Mouse (Mus musculus) limb, embryonic 11.5 days (tissue): ENCODE results near the gene Ubxn4. TPM values are rescaled to one million over a fixed set of nuclear protein-coding genes. Genes with fewer than 3 reads are reported as not detected.
"Not testable (repeated sequence)": the region's sequence is repeated elsewhere in the genome, so short reads cannot be mapped to it uniquely, and the experiment has no call there.

Source experiments
- ATAC-seq: fragments of 200-750 bp; cut with Nextera tagmentation; 2 replicates; pipeline ENCODE4 v1.8.0; 2017; ENCODE audit warnings: low read depth; ENCODE audit not compliant: insufficient number of reproducible peaks, low FRiP score, low TSS enrichment
- DNase-seq: peaks from one replicate; pipeline ENCODE4 v3.0.0-alpha.2; 2015; ENCODE audit warnings: low spot score
- H3K27ac ChIP-seq: fragments of 300-500 bp; sonication (generic); replicated peaks from 2 replicates; pipeline ENCODE4 v1.5.1; 2014; ENCODE audit warnings: low read depth, mild to moderate bottlenecking, low read length
- H3K27me3 ChIP-seq: fragments of 300-500 bp; sonication (generic); 2 replicates; pipeline ENCODE4 v1.6.1; 2014; ENCODE audit warnings: mild to moderate bottlenecking, low read length, mixed read lengths; ENCODE audit not compliant: control insufficient read depth, insufficient read depth
- H3K36me3 ChIP-seq: fragments of 300-500 bp; sonication (generic); 2 replicates; pipeline ENCODE4 v1.6.1; 2014; ENCODE audit warnings: mild to moderate bottlenecking, low read length, moderate library complexity, mixed read lengths; ENCODE audit not compliant: control insufficient read depth, insufficient read depth
- H3K4me1 ChIP-seq: fragments of 300-500 bp; sonication (generic); 2 replicates; pipeline ENCODE4 v1.6.1; 2014; ENCODE audit warnings: low read length, mixed read lengths; ENCODE audit not compliant: control insufficient read depth, insufficient read depth
- H3K4me2 ChIP-seq: fragments of 300-500 bp; sonication (generic); 2 replicates; pipeline ENCODE4 v1.6.1; 2014; ENCODE audit warnings: low read depth, mild to moderate bottlenecking, moderate library complexity; ENCODE audit not compliant: severe bottlenecking
- H3K4me3 ChIP-seq: fragments of 300-500 bp; sonication (generic); 2 replicates; pipeline ENCODE4 v1.5.1; 2014; ENCODE audit warnings: low read depth, low read length
- H3K9ac ChIP-seq: fragments of 300-500 bp; sonication (generic); 2 replicates; pipeline ENCODE4 v1.6.1; 2014; ENCODE audit warnings: mild to moderate bottlenecking, low read length
- H3K9me3 ChIP-seq: fragments of 300-500 bp; sonication (generic); 2 replicates; pipeline ENCODE4 v1.6.1; 2016; ENCODE audit warnings: low read length; ENCODE audit not compliant: control insufficient read depth
- WGBS: fragments of 180-500 bp; shearing (Covaris S2); extraction: QIAGEN DNeasy Blood & Tissue Kit; methylation state at CpG from one replicate; pipeline ENCODE4 v1.1.7; 2014; 5-methylcytosine and 5-hydroxymethylcytosine counted together
- polyA plus RNA-seq: library from polyadenylated mRNA; unstranded; fragments of >200 nt; fragmentation: Nextera tagmentation; extraction: Ambion mirVana; gene quantifications from 2 replicates; pipeline ENCODE4 v1.2.1, GENCODE M21; 2014

Ubxn4 gene
- polyA plus RNA-seq, 1 experiment from 2014 or later, result 65.6 TPM

DNA sequence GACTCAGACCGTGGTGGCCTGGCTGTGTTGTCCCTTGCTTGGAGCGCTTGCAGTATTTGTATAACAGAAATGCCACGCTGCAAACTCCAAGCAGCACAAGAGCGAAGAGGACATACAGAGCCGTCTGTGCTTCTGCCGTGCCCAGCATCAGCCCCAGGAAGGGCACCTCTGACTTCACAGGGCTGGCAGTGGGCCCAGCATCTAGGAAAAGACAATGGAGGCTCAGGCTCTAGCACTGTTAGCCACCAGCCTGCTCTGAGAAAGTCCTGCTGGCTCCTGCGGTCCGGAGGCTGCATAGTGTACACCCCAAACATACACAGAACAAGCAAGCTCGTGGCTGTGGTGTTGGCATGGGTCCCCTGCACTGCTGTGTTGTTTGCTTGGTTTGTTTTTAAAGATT is 41.4 kb downstream of the Ubxn4 start:
- no peaks in the 10 kb centered on the region for H3K4me1 ChIP-seq
- H3K9ac ChIP-seq, result no peak overlapping the region
- WGBS, result 89% methylated on average over 9 of the region's 9 CpGs
- peaks cover 3% of the 10 kb centered on the region; the same call in 1 of the 2 replicates for H3K36me3 ChIP-seq
- ATAC-seq, result no peak
- H3K4me3 ChIP-seq, result no peak overlapping the region
- H3K27ac ChIP-seq, result no peak overlapping the region
- no peak overlapping the region for H3K4me2 ChIP-seq
- no peaks in the 10 kb centered on the region for H3K9me3 ChIP-seq
- no peaks in the 10 kb centered on the region for H3K27me3 ChIP-seq
- no peak for DNase-seq

DNA sequence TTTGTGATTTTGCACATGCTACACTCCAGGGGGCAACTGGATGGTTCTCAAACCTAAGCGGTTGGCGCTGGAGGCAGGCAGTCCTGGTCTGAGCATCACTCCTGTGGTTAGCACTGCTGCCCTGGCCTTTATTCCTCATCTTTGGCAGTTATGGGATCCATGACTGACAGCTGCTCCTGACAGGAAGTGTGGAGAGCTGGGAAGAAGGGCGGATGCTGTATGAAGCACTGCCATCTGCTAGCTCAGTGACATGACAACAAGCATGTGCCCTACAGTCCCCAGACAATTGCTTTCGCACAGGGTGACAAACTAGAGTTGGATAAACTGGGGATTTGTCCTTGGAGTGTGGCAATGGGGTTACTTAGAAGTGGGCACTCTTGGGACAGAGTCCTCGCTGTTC is 46.5 kb downstream of the Ubxn4 start:
- H3K4me2 ChIP-seq, result no peak overlapping the region
- no peak for ATAC-seq
- no peak for DNase-seq
- no peaks in the 10 kb centered on the region for H3K9me3 ChIP-seq
- no peaks in the 10 kb centered on the region for H3K36me3 ChIP-seq
- no peak overlapping the region for H3K9ac ChIP-seq
- no peaks in the 10 kb centered on the region for H3K27me3 ChIP-seq
- no peak overlapping the region for H3K27ac ChIP-seq
- H3K4me3 ChIP-seq, result no peak overlapping the region
- H3K4me1 ChIP-seq, result no peaks in the 10 kb centered on the region
- 87% methylated on average over 5 of the region's 5 CpGs for WGBS

DNA sequence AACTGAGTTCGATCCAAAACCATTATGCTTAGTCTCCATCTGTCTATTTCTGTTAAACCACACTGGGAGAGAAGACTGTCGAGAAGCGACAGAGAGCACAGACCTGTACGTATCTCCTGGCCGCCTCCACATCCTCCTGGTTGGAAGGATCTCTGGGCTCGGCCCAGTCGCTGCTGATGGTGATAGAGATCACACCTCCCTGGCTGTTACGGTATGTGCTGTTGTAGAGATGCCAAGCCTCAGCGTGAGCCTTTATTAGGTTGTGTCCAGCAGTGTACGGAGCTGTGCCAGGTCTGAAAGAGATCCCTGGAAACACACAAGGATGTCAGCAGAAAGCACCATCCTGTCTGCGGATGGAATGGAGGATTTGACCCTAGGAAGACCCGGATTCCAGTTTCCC is 49.8 kb downstream of the Ubxn4 start:
- DNase-seq (no peak), ATAC-seq (no peak)
- Histone ChIP-seq H3K4me3 (no peak overlapping the region), H3K4me1 (no peaks in the 10 kb centered on the region), H3K27ac (no peak overlapping the region), H3K27me3 (no peaks in the 10 kb centered on the region), H3K9me3 (no peaks in the 10 kb centered on the region), H3K9ac (no peak overlapping the region), H3K4me2 (no peak overlapping the region), H3K36me3 (no peaks in the 10 kb centered on the region)
- 92% methylated on average over 12 of the region's 12 CpGs for WGBS

DNA sequence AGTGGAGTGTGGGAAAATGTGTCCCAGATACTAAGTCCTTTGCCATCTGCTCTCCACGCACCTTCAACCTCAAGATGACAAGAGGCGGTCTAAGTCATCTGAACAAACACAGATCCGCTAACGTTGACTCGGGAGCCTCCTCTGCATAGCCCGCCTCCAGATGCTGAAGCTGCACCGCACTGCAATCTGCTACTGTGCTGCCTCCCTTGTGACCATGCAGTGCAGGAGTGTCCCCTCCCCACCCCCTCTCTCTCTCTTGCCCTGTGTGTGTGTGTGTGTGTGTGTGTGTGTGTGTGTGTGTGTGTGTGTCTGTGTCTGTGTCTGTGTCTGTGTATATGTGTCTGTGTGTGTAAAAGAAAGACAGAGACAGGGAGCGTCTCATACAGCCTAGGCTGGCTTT is 51.5 kb downstream of the Ubxn4 start:
- Histone ChIP-seq H3K27ac (no peak overlapping the region), H3K9me3 (no peaks in the 10 kb centered on the region), H3K36me3 (no peaks in the 10 kb centered on the region), H3K4me1 (no peaks in the 10 kb centered on the region), H3K27me3 (no peaks in the 10 kb centered on the region), H3K4me2 (no peak overlapping the region), H3K4me3 (no peak overlapping the region), H3K9ac (no peak overlapping the region)
- ATAC-seq (no peak), DNase-seq (no peak)
- 89% methylated on average over 8 of the region's 8 CpGs for WGBS

DNA sequence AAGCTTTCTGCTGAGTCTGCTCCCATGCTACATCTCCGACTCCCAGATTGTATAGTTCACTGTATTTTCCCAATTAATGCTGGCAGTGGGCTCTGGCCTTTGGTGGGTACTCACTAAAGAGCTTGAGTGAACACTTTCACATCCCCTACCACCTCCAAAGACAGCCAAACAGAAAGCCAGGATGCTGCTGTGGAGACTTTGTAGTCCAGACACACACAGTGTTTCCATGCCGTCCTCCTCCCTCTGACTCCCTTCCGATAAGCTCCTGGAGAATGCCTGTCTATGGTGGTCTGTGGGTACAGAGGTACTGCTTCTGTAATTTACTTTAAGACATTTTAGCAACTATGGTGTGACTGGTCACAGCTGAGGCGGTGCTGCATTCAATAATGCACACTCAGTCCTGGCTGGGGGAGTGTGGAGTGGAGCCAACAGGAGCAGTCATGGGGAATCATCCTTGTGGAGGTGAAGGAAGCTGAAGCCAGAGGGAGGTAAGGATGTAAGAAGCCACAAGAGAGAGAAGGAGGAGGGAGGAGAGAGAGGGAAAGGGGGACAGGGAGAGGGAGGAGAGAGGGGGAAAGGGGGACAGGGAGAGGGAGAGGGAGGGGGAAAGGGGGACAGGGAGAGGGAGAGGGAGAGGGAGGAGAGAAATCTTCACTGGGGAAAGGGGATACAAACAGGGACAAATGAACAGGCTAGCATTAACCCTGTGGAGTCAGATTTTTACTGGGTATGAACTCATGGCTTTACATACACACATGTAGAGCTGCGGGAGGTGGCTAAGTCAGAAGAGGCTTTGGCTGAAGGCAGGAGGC is 52.2 kb downstream of the Ubxn4 start:
- Histone ChIP-seq H3K4me2 (no peak overlapping the region), H3K9me3 (no peaks in the 10 kb centered on the region), H3K4me3 (no peak overlapping the region), H3K27ac (no peak overlapping the region), H3K9ac (no peak overlapping the region), H3K27me3 (no peaks in the 10 kb centered on the region), H3K36me3 (no peaks in the 10 kb centered on the region), H3K4me1 (no peaks in the 10 kb centered on the region)
- WGBS, result 79% methylated on average over 5 of the region's 5 CpGs
- ATAC-seq (no peak; the same call in 1 of the 2 replicates), DNase-seq (no peak)

DNA sequence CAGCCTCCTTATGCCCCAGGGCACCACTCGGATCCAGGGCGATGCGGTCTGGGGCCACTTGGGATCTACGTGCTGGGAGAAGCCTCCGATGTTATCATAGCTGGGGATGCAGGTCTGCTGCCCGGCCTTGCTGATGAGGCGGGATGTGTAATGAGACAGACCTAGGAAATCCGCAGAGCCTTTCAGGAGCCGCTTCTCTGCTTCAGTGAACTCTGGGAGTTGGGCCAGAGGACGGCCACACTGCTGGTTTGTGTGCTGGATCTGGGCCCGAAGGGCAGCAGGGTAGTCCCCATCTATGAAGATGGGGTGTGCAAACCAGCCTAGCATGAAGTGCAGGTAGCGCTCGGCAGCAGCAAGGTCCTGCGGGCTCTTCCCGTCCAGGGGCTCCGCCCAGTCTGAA is 60.1 kb downstream of the Ubxn4 start:
- DNase-seq (no peak), ATAC-seq (no peak)
- Histone ChIP-seq H3K27me3 (no peaks in the 10 kb centered on the region), H3K36me3 (no peaks in the 10 kb centered on the region), H3K9ac (no peak overlapping the region), H3K27ac (no peak overlapping the region), H3K4me1 (no peaks in the 10 kb centered on the region), H3K4me3 (no peak overlapping the region), H3K9me3 (no peaks in the 10 kb centered on the region), H3K4me2 (no peak overlapping the region)
- 93% methylated on average over 16 of the region's 16 CpGs for WGBS

DNA sequence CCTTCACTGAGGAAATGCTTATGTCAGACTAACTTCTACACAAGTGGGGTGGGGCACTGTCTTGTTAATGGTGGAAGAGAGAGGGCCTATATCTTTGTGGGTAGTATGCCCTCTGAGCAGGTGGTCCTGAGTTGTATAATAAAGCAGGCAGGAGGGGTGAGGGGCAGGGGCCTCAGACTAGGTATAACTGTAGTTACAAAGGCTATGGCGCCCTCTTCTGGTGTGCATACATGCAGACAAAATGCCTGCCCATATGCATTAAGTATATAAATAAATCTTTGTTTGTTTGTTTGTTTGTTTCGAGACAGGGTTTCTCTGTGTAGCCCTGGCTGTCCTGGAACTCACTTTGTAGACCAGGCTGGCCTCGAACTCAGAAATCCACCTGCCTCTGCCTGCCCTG is 65.3 kb downstream of the Ubxn4 start:
- Histone ChIP-seq H3K4me2 (no peak overlapping the region), H3K27me3 (no peaks in the 10 kb centered on the region), H3K9me3 (no peaks in the 10 kb centered on the region), H3K4me3 (no peak overlapping the region), H3K4me1 (no peaks in the 10 kb centered on the region), H3K9ac (no peak overlapping the region), H3K36me3 (no peaks in the 10 kb centered on the region), H3K27ac (no peak overlapping the region)
- WGBS, result 73% methylated on average over 3 of the region's 3 CpGs
- no peak for DNase-seq
- no peak for ATAC-seq

DNA sequence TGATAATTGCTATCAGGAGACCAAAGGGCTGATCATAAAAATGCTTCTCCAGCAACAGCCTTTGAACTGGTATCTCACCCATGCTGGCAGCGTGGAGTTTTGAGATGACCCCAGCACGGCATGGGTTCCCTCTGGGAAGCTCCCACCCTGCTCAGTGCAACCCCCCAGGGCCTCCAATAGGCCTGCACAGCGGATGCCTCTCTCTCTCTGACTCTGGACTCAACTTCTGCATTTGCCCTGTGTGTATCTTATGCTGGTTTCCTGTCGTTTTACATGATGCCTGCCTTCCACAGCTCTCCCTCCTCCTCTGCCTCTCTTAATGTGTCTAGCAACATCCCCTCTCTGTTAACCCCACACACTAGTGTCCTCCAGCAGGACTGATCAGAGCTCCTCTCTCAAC is 70.9 kb downstream of the Ubxn4 start:
- no peaks in the 10 kb centered on the region for H3K9me3 ChIP-seq
- H3K4me1 ChIP-seq, result no peaks in the 10 kb centered on the region
- ATAC-seq (no peak), DNase-seq (no peak)
- no peak overlapping the region for H3K27ac ChIP-seq
- H3K27me3 ChIP-seq, result no peaks in the 10 kb centered on the region
- WGBS, result 68% methylated on average over 4 of the region's 4 CpGs
- H3K36me3 ChIP-seq, result no peaks in the 10 kb centered on the region
- no peak overlapping the region for H3K4me2 ChIP-seq
- H3K4me3 ChIP-seq, result no peak overlapping the region
- H3K9ac ChIP-seq, result no peak overlapping the region

DNA sequence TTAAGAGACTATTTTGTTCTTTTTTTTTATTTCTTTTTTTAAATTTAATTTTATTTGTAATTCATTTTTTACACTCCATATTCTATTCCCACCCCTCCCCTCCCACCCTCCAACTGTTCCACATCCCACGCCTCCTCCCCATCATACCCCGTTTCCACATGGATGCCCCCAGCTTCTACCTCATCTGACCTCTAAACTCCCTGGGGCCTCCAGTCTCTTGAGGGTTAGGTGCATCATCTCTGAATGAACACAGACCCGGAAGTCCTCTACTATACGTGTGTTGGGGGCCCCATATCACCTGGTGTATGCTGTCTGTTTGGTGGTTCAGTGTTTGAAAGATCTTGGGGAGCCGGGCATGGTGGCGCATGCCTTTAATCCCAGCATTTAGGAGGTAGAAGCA is 75.5 kb downstream of the Ubxn4 start:
- H3K9me3 ChIP-seq, H3K4me2 ChIP-seq, H3K9ac ChIP-seq, H3K27ac ChIP-seq, H3K4me3 ChIP-seq, DNase-seq, ATAC-seq, H3K36me3 ChIP-seq, H3K4me1 ChIP-seq, H3K27me3 ChIP-seq: not testable (repeated sequence)
- 89% methylated on average over 6 of the region's 6 CpGs for whole genome bisulfite sequencing
